Mouse (Mus musculus): Measurements from ENCODE around the gene Arid5b. TPM values are rescaled to one million over a fixed set of nuclear protein-coding genes. Genes with fewer than 3 reads are reported as not detected.

The Arid5b gene
- polyA plus RNA-seq, 1 experiment from 2014 or later: 64.8 TPM

DNA sequence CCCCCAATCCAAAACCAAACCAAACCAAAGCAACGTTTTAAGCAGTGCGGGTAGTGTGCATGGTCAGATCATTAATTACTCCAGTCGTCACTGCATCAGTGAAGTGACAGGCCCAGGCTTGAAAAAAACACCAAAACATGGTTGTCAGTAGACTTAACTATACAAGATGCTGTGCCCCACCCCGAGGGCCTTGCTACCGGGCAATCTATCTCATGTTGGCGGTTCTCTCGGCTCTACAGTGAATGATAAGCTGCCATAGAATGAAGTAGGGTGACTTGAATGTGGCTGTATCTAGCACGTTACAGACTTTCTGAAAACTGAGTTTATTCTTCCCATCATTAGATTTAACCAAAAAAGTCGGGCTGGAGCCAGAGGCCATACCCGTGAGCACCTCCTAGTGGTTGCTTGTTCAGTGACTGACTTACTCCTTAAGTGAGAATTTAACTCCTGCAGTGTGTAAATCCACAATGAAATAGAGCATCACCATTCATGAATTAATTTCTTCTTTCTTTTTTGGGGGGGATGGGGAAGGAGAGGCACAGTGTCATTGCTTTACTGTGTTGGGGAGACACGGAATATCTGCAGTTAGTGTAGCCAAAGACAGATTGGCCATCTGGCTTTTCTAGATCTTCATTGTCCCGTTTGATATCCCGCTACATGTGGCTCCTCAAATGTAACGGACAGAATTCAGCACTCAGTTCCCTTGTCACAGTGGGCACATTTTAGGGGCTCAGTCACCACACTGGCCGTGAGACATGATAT is 188.9 kb downstream of the Arid5b start:
- Histone ChIP-seq H3K36me3 (peaks cover 16% of the 10 kb centered on the region), H3K4me1 (peaks cover 10% of the 10 kb centered on the region), H3K4me3 (no peak overlapping the region), H3K9ac (no peak overlapping the region), H3K27ac (no peak overlapping the region), H3K9me3 (no peaks in the 10 kb centered on the region), H3K4me2 (no peak overlapping the region), H3K27me3 (no peaks in the 10 kb centered on the region)
- no peak for ATAC-seq (ENCODE audit: insufficient number of reproducible peaks, insufficient read depth, low FRiP score, low TSS enrichment, low read depth)
- 71% methylated on average over 15 of the region's 15 CpGs for WGBS

DNA sequence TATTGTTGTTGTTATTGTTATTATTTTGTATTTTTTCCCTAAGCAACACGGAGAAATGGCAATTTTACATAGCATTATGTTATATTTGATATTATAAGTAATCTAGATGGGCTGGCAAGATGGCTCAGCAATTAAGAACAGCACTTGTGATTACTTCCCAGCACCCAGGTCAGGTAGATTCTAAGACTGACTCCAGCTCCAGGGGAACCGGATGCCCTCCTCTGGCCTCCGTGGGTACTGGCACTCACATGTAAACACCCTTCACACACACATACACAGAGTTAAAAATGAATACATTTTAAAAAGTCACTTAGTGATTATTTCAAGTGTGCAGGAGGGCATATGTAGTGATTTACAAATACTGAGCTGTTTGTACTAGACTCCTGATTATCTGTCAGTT is 190.8 kb downstream of the Arid5b start:
- 79% methylated on average over 3 of the region's 3 CpGs for WGBS
- H3K27ac ChIP-seq: no peak overlapping the region
- H3K36me3 ChIP-seq: peaks cover 3% of the 10 kb centered on the region; the same call in 1 of the 2 replicates
- H3K4me3 ChIP-seq: no peak overlapping the region
- no peaks in the 10 kb centered on the region for H3K27me3 ChIP-seq
- peaks cover 10% of the 10 kb centered on the region for H3K4me1 ChIP-seq
- no peak overlapping the region for H3K9ac ChIP-seq
- no peaks in the 10 kb centered on the region for H3K9me3 ChIP-seq
- H3K4me2 ChIP-seq: no peak overlapping the region
- no peak for ATAC-seq (ENCODE audit: insufficient number of reproducible peaks, insufficient read depth, low FRiP score, low TSS enrichment, low read depth)

DNA sequence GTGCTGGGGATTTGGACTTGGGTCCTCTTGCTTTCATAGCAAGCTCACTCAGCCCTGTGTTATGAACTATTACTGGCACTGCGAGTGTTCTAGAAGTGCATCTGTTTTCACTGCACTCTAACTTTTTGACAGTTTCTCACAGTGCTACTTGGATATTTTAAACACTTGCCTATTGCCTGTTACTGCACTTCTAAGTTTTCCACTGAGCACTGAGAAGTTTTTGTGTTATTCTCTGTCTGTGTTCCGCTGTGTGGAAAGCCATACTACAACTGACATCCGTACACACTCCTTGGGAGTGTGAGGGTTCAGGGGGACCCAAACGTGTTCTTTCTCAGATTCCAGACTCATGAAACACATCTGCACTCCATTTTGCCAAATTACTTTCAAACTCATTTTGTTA is 191.6 kb downstream of the Arid5b start:
- H3K36me3 ChIP-seq: no peaks in the 10 kb centered on the region
- H3K4me2 ChIP-seq: no peak overlapping the region
- 42% methylated on average over 4 of the region's 4 CpGs for WGBS
- ATAC-seq (ENCODE audit: insufficient number of reproducible peaks, insufficient read depth, low FRiP score, low TSS enrichment, low read depth): no peak
- peaks cover 10% of the 10 kb centered on the region for H3K4me1 ChIP-seq
- peak overlapping the region; percentile 69 for H3K27ac ChIP-seq
- no peaks in the 10 kb centered on the region for H3K9me3 ChIP-seq
- H3K9ac ChIP-seq: no peak overlapping the region
- no peaks in the 10 kb centered on the region for H3K27me3 ChIP-seq
- H3K4me3 ChIP-seq: no peak overlapping the region

DNA sequence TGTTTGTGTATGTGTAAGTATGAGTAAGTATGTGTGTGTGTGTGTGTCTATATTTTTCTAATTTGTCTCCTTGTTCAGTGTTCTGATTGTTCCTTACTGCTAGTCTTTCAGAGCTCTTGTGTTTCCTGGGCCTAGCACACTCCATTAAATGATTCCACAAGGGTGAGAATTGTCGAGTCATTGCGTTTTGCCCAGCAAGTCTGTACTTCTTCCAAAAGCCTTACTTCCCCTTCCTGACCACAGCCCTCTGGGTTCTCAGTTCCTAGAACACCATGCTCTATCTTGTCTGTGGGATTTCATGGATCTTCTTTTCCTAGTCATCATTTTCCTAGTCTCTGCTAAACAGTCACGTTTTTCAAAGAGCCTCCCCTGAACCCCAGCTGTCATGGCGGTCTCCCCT is 193.0 kb downstream of the Arid5b start:
- no peaks in the 10 kb centered on the region for H3K27me3 ChIP-seq
- no peak overlapping the region for H3K9ac ChIP-seq
- ATAC-seq (ENCODE audit: insufficient number of reproducible peaks, insufficient read depth, low FRiP score, low TSS enrichment, low read depth): no peak
- H3K4me3 ChIP-seq: no peak overlapping the region
- WGBS: 71% methylated on average over 4 of the region's 4 CpGs
- no peaks in the 10 kb centered on the region for H3K9me3 ChIP-seq
- H3K36me3 ChIP-seq: no peaks in the 10 kb centered on the region
- no peak overlapping the region for H3K4me2 ChIP-seq
- no peak overlapping the region for H3K27ac ChIP-seq
- H3K4me1 ChIP-seq: peaks cover 10% of the 10 kb centered on the region

DNA sequence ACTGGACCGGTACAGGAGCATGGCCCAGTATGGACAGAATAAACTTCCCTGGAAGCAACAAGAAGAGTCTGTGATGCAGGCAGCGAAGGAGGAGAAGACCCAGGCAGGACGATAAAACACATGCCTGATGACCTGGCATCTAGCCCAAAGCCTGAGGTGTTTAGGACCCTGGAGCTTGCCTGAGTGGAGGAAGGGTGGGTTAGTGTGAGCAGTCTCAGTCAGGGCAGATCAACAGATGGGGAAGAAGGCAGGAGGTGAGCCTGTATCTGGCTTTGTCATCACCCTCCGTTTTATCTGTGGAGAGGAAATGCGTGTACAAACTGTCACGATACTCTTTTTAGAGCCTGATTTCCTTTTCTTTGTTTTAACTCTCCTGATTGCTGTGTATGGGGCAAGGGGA is 196.8 kb downstream of the Arid5b start:
- Histone ChIP-seq H3K36me3 (no peaks in the 10 kb centered on the region), H3K27me3 (no peaks in the 10 kb centered on the region), H3K9ac (no peak overlapping the region), H3K9me3 (no peaks in the 10 kb centered on the region), H3K4me1 (peaks cover 1% of the 10 kb centered on the region), H3K4me2 (no peak overlapping the region), H3K27ac (no peak overlapping the region), H3K4me3 (no peak overlapping the region)
- 67% methylated on average over 6 of the region's 6 CpGs for WGBS
- ATAC-seq (ENCODE audit: insufficient number of reproducible peaks, insufficient read depth, low FRiP score, low TSS enrichment, low read depth): no peak

DNA sequence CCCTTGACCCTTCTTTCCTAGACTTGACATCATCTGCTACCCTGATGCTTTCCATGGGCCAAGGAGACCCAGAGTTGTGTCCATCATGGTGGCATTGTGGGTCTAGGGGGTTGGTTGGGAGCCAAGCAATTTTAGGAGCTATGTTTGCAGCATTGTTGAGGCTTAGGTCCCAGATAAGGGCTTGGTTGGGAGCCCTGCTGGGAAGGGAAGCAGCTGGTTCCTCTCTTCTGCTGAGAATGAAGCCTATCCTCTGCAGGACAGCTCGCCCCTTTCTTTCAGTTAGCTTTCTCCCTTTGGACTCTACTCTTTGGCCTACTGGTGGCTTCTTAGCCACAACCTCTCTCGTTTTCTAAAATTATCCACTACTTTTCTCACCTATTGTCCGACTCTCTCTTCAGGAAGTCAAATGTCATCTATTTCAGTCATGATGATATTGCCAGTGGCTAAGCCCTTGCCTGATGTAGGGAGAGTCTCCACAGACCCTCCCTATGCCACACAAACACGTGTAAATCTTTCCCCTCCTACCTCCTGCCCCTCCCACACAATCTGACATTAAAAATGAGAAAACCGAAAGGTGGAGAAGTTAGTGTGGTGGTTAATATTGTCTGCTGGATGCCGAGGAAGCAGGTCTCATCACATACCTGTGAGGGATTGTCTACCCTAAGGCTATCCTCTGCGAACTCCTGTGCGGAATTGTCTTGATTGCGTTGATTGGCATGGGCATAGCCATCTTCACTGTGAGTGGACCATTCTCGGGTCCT is 198.4 kb downstream of the Arid5b start:
- 79% methylated on average over 10 of the region's 10 CpGs for WGBS
- no peaks in the 10 kb centered on the region for H3K36me3 ChIP-seq
- no peaks in the 10 kb centered on the region for H3K27me3 ChIP-seq

DNA sequence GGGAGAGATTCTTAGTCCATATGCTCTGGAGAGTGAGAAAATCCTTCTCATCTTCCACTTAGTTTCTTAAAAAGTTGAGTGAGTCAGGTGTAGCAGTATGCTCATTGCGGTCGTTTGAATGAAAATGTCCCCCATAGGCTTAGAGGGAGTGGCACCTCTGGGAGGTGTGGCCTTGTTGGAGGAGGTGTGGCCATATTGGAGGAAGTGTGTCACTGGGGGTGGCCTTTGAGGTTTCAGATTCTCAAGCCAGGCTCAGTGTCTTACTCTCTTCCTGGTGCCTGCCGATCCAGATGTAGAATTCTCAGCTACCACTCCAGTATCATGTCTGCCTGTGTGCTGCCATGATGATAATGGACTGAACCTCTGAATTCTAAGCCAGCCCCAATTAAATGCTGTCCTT is 199.8 kb downstream of the Arid5b start:
- Histone ChIP-seq H3K4me1 (no peaks in the 10 kb centered on the region), H3K9ac (no peak overlapping the region), H3K4me2 (no peak overlapping the region), H3K27me3 (no peaks in the 10 kb centered on the region), H3K9me3 (no peaks in the 10 kb centered on the region), H3K36me3 (no peaks in the 10 kb centered on the region), H3K4me3 (no peak overlapping the region), H3K27ac (no peak overlapping the region)
- no peak for ATAC-seq (ENCODE audit: insufficient number of reproducible peaks, insufficient read depth, low FRiP score, low TSS enrichment, low read depth)
- WGBS: 96% methylated on average over 3 of the region's 3 CpGs

More for the DNA sequence above, 198.4 kb downstream of the Arid5b start:
- Histone ChIP-seq H3K9me3 (no peaks in the 10 kb centered on the region), H3K9ac (no peak overlapping the region), H3K4me2 (no peak overlapping the region), H3K4me3 (no peak overlapping the region), H3K27ac (no peak overlapping the region), H3K4me1 (no peaks in the 10 kb centered on the region)
- ATAC-seq (ENCODE audit: insufficient number of reproducible peaks, insufficient read depth, low FRiP score, low TSS enrichment, low read depth): no peak

DNA sequence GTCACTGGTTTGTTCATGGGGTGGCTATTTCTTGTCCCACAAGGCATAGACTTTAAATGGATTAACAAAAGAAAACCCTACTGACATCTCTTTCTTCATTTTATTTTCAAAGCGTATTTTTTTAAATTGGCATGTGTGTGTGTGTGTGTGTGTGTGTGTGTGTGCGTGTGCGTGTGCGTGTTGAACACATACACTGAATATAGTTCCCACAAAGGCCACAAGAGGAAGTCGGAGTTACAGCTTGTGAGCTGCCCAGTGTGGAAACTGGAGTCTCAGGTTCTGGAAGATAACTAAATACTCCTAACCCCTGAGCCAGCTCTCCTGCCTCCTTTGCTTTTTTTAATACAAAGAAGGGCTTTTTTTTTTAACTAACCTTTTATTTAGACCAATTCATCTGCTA is 203.4 kb downstream of the Arid5b start:
- ATAC-seq (ENCODE audit: insufficient number of reproducible peaks, insufficient read depth, low FRiP score, low TSS enrichment, low read depth): no peak
- H3K9ac ChIP-seq: no peak overlapping the region
- H3K4me1 ChIP-seq: no peaks in the 10 kb centered on the region
- no peak overlapping the region for H3K4me2 ChIP-seq
- H3K4me3 ChIP-seq: no peak overlapping the region
- H3K9me3 ChIP-seq: no peaks in the 10 kb centered on the region
- H3K36me3 ChIP-seq: no peaks in the 10 kb centered on the region
- WGBS: 88% methylated on average over 5 of the region's 5 CpGs
- H3K27me3 ChIP-seq: no peaks in the 10 kb centered on the region
- no peak overlapping the region for H3K27ac ChIP-seq

DNA sequence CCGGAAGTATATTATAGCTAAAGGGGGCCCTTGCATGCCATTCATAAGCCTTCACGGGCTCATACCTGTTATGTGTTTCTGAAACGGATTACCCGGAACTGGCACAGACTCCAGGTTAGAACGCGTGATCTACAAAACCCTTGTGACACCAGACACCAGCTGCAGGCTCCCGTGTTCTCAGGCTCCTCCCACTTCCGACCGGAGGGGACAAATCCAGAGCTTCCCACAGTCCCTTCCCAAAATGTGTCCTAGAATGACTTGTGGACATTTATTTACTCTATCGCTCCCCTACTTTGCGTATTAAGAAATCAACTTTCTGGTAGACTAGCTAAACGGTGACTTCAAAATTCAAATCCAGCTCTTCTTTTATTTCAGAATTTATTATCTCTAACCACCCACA is 204.2 kb downstream of the Arid5b start:
- 81% methylated on average over 12 of the region's 12 CpGs for WGBS
- Histone ChIP-seq H3K27ac (no peak overlapping the region), H3K4me3 (no peak overlapping the region), H3K36me3 (no peaks in the 10 kb centered on the region), H3K9me3 (no peaks in the 10 kb centered on the region), H3K4me2 (no peak overlapping the region), H3K27me3 (no peaks in the 10 kb centered on the region), H3K4me1 (no peaks in the 10 kb centered on the region), H3K9ac (no peak overlapping the region)
- ATAC-seq (ENCODE audit: insufficient number of reproducible peaks, insufficient read depth, low FRiP score, low TSS enrichment, low read depth): no peak

DNA sequence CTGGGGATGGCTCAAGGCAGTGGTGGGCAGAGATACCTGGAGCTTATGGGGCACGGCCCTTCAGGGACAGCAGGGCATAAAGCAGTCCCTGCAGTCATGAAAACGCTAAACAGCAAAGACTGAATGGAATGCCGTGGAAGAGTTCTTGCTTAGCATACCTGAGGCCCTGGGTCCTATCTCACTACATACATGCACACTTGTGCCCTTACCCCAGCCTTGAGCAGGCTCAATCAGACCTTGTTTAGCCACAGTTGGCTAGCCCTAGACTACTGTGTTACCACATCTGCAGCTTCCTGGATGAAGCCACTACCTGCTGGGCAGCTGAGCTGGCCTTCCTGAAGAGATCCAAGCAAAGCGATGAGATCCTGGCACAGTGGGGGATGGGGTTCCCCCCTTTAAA is 205.9 kb downstream of the Arid5b start:
- no peaks in the 10 kb centered on the region for H3K27me3 ChIP-seq
- no peak overlapping the region for H3K4me3 ChIP-seq
- no peak for ATAC-seq (ENCODE audit: insufficient number of reproducible peaks, insufficient read depth, low FRiP score, low TSS enrichment, low read depth)
- no peak overlapping the region for H3K4me2 ChIP-seq
- no peaks in the 10 kb centered on the region for H3K9me3 ChIP-seq
- 85% methylated on average over 4 of the region's 4 CpGs for WGBS
- no peaks in the 10 kb centered on the region for H3K4me1 ChIP-seq
- H3K9ac ChIP-seq: no peak overlapping the region
- no peaks in the 10 kb centered on the region for H3K36me3 ChIP-seq
- no peak overlapping the region for H3K27ac ChIP-seq

DNA sequence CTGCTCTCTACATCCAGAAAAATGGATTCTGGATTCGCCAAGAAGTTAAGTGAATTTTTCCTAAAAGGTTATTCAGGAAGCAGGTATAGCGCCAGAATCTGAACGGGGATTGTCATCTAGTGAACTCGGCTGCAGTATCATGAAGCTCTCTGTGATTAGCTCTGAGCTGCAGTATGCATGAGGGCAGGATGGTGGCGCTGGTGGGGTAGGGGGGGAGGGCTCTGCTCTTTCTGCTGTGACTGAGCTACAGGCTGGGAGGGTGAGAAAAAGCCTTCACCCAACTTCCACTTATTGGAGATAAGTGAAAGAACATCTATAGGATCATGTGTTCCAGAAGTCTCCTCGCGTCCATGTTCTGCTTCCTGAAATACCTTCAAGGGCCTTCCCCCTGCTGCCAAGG is 207.5 kb downstream of the Arid5b start:
- 86% methylated on average over 7 of the region's 7 CpGs for WGBS
- Histone ChIP-seq H3K4me1 (no peaks in the 10 kb centered on the region), H3K4me2 (no peak overlapping the region), H3K4me3 (no peak overlapping the region), H3K27ac (no peak overlapping the region), H3K36me3 (no peaks in the 10 kb centered on the region), H3K27me3 (no peaks in the 10 kb centered on the region), H3K9me3 (no peaks in the 10 kb centered on the region), H3K9ac (no peak overlapping the region)
- no peak for ATAC-seq (ENCODE audit: insufficient number of reproducible peaks, insufficient read depth, low FRiP score, low TSS enrichment, low read depth)

DNA sequence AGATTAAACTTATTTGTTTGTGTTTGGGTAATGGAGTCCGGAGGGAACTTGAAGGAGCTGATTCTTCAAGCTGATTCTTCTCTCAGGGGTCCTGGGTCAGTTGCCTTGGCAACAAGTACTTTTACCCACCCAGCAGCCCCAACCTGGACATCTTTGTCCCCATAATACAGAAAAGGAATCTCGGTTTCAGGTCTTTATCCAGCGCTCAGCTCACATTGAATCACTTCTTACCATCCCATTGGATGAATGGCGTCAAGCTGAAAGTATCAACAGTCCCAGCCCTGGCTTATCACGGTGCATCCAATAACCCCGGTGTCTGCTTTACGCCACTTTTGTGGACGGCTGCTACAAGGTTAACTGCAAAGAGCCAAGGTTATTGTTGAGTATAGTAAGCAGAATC is 210.1 kb downstream of the Arid5b start:
- no peak for ATAC-seq (ENCODE audit: insufficient number of reproducible peaks, insufficient read depth, low FRiP score, low TSS enrichment, low read depth)
- WGBS: 88% methylated on average over 8 of the region's 8 CpGs
- H3K4me1 ChIP-seq: peaks cover 4% of the 10 kb centered on the region; the same call in 1 of the 2 replicates

More for the DNA sequence above, 210.1 kb downstream of the Arid5b start:
- Histone ChIP-seq H3K9me3 (no peaks in the 10 kb centered on the region), H3K27me3 (no peaks in the 10 kb centered on the region), H3K27ac (no peak overlapping the region), H3K4me3 (no peak overlapping the region), H3K36me3 (no peaks in the 10 kb centered on the region), H3K9ac (no peak overlapping the region), H3K4me2 (no peak overlapping the region)
